Mouse (Mus musculus) heart, postnatal 10 days (tissue): ENCODE results near the gene Hbb-bh2. TPM values are rescaled to one million over a fixed set of nuclear protein-coding genes. Genes with fewer than 3 reads are reported as not detected.
"Not testable (repeated sequence)": the region's sequence is repeated elsewhere in the genome, so short reads cannot be mapped to it uniquely, and the experiment has no call there.

Experiments used
- DNase-seq, 2 experiments: peaks; one replicate each; pipeline ENCODE4 v3.0.0; 2021
- intact Hi-C: fragments of 180-260 bp; cut with DNase I; formaldehyde crosslinking; loops from one replicate; pipeline ENCODE4 v1.15.1; 2025
- total RNA-seq, 2 experiments: library from RNA; stranded (reverse); gene quantifications; 2 replicates each; pipeline ENCODE4 v1.2.3; 2021

Gene Hbb-bh2
- not detected for total RNA-seq

GRCm38 (mm10) chr7:103840268-103840667 lies at the start of gene Hbb-bh2:
Gene Hbb-bh2 (minus strand): TSS chr7:103840520.
- intact Hi-C loops: no loop called here

GRCm38 (mm10) chr7:103886152-103886551 lies 45.8 kb upstream of the Hbb-bh2 start, which contains the start of gene Olfr66:
Gene Olfr66 (minus strand): TSS chr7:103886252.
- DNase-seq: no peak
- intact Hi-C loops: no loop called here

More at GRCm38 (mm10) chr7:103840268-103840667, at the start of gene Hbb-bh2:
- DNase-seq: no peak

- no peak for DNase-seq
- intact Hi-C loops: no loop called here
Observed at GRCm38 (mm10) chr7:103877093-103877492, 36.8 kb upstream of the Hbb-bh2 start.

GRCm38 (mm10) chr7:103874451-103874850 lies 34.1 kb upstream of the Hbb-bh2 start:
- DNase-seq: no peak
- intact Hi-C loops: loop anchor here (5.0 kb wide), 2 partner anchors 82 to 1367 kb away; partner anchors contain the start of gene Olfr67

GRCm38 (mm10) chr7:103873064-103873463 lies 32.7 kb upstream of the Hbb-bh2 start:
- intact Hi-C loops: loop anchor here (5.0 kb wide), 2 partner anchors 81 to 1366 kb away; partner anchors contain the start of gene Olfr67
- peak in 1 of 2 experiments; percentile 16 for DNase-seq

- intact Hi-C loops: loop anchor here (5.0 kb wide), 2 partner anchors 78 to 1363 kb away; partner anchors contain the start of gene Olfr67
Observed at GRCm38 (mm10) chr7:103870667-103871066, 30.3 kb upstream of the Hbb-bh2 start.

GRCm38 (mm10) chr7:103865716-103866115 lies 25.4 kb upstream of the Hbb-bh2 start:
- intact Hi-C loops: no loop called here
- DNase-seq: no peak

More at GRCm38 (mm10) chr7:103870667-103871066, 30.3 kb upstream of the Hbb-bh2 start:
- DNase-seq: no peak

GRCm38 (mm10) chr7:103861531-103861930 lies 21.2 kb upstream of the Hbb-bh2 start:
- intact Hi-C loops: no loop called here
- DNase-seq: no peak

GRCm38 (mm10) chr7:103860855-103861254 lies 20.5 kb upstream of the Hbb-bh2 start:
- intact Hi-C loops: no loop called here
- peak; percentile 41 to 50 for DNase-seq

- DNase-seq: peak in 1 of 2 experiments; percentile 1
- intact Hi-C loops: no loop called here
Observed at GRCm38 (mm10) chr7:103859076-103859475, 18.8 kb upstream of the Hbb-bh2 start.

- DNase-seq: no peak
- intact Hi-C loops: no loop called here
Observed at GRCm38 (mm10) chr7:103854669-103855068, 14.3 kb upstream of the Hbb-bh2 start.

GRCm38 (mm10) chr7:103853090-103853489 lies 12.8 kb upstream of the Hbb-bh2 start, which contains the start of gene Hbb-y:
Gene Hbb-y (minus strand): TSS chr7:103853216.
- intact Hi-C loops: no loop called here
- DNase-seq: no peak

- no peak for DNase-seq
- intact Hi-C loops: no loop called here
Observed at GRCm38 (mm10) chr7:103844525-103845325, 4.4 kb upstream of the Hbb-bh2 start.

GRCm38 (mm10) chr7:103843034-103843433 lies 2.7 kb upstream of the Hbb-bh2 start, which contains the start of gene Hbb-bh1:
Gene Hbb-bh1 (minus strand): TSS chr7:103843164.
- no peak for DNase-seq
- intact Hi-C loops: no loop called here

- DNase-seq: no peak
- intact Hi-C loops: no loop called here
Observed at GRCm38 (mm10) chr7:103827808-103828207, 12.5 kb downstream of the Hbb-bh2 start, which contains the start of gene Hbb-bs. Gene Hbb-bs (minus strand): TSS chr7:103828096.

- DNase-seq, intact Hi-C loops: not testable (repeated sequence)
Observed at GRCm38 (mm10) chr7:103827139-103827538, 13.2 kb downstream of the Hbb-bh2 start.

- intact Hi-C loops: no loop called here
- DNase-seq: no peak
Observed at GRCm38 (mm10) chr7:103826255-103826887, 13.9 kb downstream of the Hbb-bh2 start.

GRCm38 (mm10) chr7:103825536-103826254 lies 14.6 kb downstream of the Hbb-bh2 start:
- no peak for DNase-seq
- intact Hi-C loops: no loop called here

GRCm38 (mm10) chr7:103824597-103824996 lies 15.7 kb downstream of the Hbb-bh2 start:
- intact Hi-C loops: no loop called here
- DNase-seq: no peak

- DNase-seq: not testable (repeated sequence)
Observed at GRCm38 (mm10) chr7:103815085-103815484, 25.2 kb downstream of the Hbb-bh2 start.

GRCm38 (mm10) chr7:103813766-103814165 lies 26.6 kb downstream of the Hbb-bh2 start, which contains the start of gene Hbb-bt:
Gene Hbb-bt (minus strand): TSS chr7:103813996.
- no peak for DNase-seq
- intact Hi-C loops: no loop called here

More at GRCm38 (mm10) chr7:103815085-103815484, 25.2 kb downstream of the Hbb-bh2 start:
- intact Hi-C loops: not testable (repeated sequence)
